Mouse (Mus musculus) T-helper 17 cell (primary cell): ENCODE data around the gene Cenpp.

Experiments used
- in situ Hi-C, 2 experiments: fragments of 300-600 bp; cut with MboI, MseI; formaldehyde crosslinking; loops; 1 replicate in 1 of 2; 2 replicates in 1 of 2; pipeline ENCODE4 v1.15.1; 2025; ENCODE audit warnings: high pct_unique_total_duplicates in 2 of 2

Gene Cenpp

DNA sequence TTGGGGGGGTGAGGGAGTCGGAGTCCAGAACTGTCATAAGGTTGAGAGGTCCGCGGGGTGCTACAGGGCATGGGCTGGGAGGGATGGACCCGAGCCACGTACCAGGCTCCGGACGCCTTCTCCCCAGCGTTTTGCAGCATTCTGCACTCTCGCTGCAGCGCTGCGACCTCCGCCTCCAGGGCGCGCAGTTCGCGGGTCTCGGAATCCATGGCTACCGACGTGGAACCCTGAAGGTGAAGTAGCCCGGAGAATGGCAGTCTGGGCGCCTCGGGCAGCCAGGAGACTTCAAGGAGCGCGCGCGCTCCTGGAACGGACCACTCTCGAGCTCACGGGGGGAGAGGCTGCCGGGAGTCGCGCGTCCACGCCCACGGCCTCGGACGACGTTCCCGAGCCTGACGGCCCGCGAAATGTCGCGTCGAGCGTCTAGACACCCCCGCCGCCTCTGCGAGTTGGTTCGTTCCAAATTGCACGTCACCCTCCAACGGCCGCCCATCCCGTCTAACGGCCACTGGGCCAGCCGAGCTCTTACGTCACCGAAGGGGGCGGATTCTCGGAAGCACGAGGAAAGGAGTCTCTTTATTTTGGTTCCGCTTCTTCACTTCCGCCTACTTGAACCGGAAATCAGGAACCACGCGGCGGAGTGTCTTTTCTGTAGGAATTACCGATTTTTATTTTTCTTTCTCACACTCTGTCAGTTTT is at the start of gene Cenpp, which contains the start of gene Nol8:
Gene Cenpp (minus strand): TSS at position 305 of the 699 bp plus-strand sequence.
Gene Nol8 (plus strand): TSS at position 598 of the 699 bp plus-strand sequence.
- in situ Hi-C loops, result loop anchor here in 1 of 2 experiments (25.0 kb wide), 1 partner anchor 1140 kb away; the partner anchor contains the start of genes A830005F24Rik and Zfp169

DNA sequence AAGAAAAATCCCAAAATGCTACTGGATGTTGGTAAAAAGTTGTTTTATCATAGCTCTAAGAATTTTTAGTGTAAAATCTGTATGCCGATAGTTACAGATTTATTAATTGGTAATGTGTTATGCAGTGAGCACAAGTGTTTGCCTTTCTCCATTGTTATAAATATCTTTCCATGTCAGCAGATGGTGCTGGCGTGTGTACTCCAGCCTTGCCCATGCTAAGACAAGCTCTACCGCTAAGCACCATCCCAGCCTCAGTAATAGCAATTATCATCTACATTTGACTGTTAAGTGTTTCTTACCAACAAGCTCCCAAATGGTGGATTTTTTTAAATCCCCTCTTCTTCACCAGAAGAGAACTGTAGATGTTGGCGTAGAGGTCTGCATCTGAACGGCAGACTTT is 38.5 kb upstream of the Cenpp start:
- in situ Hi-C loops, result no loop called here

GRCm38 (mm10) chr13:49684266-49684665 is 31.7 kb upstream of the Cenpp start:
- in situ Hi-C loops, result no loop called here

- in situ Hi-C loops, result no loop called here
Measured at GRCm38 (mm10) chr13:49682233-49682846, 29.8 kb upstream of the Cenpp start.

GRCm38 (mm10) chr13:49681351-49682232 is 29.0 kb upstream of the Cenpp start, which contains the start of gene Iars:
Gene Iars, plus strand, starts transcription at chr13:49682100.
- in situ Hi-C loops, result no loop called here

- in situ Hi-C loops, result no loop called here
Measured at GRCm38 (mm10) chr13:49677793-49678192, 25.2 kb upstream of the Cenpp start.

GRCm38 (mm10) chr13:49653180-49653541 is 576 bp upstream of the Cenpp start:
- in situ Hi-C loops, result loop anchor here in 1 of 2 experiments (25.0 kb wide), 1 partner anchor 1141 kb away; the partner anchor contains the start of genes A830005F24Rik and Zfp169

GRCm38 (mm10) chr13:49651781-49652351 is 719 bp downstream of the Cenpp start:
- in situ Hi-C loops, result loop anchor here in 1 of 2 experiments (25.0 kb wide), 1 partner anchor 1140 kb away; the partner anchor contains the start of genes A830005F24Rik and Zfp169

DNA sequence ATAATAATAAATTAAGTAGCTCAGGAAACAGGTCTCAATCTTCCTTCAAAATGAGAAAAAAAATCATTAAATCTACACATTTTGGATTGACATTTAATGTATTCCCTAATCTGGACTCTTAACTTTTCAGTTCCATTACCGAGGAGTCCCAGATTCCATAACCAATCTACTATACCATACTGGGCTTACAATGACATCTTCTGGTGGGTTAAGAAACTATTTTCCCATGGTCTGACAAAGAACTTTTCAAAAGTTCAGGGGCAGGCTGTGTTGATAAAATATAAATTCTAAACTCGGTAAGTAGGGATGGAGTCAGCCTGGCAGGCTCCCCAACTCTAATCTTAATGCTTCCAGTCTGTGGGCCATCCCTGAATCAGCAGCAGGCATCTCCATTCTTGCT is 1.4 kb downstream of the Cenpp start:
- in situ Hi-C loops, result loop anchor here in 1 of 2 experiments (25.0 kb wide), 1 partner anchor 1139 kb away; the partner anchor contains the start of genes A830005F24Rik and Zfp169

DNA sequence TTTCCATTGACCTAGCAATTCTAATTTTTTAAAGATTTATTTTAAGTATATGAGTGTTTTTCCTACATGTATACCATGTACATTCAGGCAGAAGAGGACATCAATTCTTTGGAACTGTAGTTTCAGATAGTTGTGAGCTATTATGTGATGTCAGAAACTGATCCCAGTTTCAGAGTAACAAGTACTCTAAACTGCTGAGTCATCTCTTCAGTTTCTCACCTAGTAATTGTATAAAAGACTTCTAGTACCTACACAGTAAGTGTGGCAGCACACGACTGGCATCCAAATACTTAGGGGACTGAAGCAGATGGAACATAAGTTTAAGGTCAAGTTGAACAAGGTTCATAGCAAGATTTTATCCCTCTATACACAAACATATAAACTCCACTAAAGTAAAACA is 6.6 kb downstream of the Cenpp start:
- in situ Hi-C loops, result no loop called here

DNA sequence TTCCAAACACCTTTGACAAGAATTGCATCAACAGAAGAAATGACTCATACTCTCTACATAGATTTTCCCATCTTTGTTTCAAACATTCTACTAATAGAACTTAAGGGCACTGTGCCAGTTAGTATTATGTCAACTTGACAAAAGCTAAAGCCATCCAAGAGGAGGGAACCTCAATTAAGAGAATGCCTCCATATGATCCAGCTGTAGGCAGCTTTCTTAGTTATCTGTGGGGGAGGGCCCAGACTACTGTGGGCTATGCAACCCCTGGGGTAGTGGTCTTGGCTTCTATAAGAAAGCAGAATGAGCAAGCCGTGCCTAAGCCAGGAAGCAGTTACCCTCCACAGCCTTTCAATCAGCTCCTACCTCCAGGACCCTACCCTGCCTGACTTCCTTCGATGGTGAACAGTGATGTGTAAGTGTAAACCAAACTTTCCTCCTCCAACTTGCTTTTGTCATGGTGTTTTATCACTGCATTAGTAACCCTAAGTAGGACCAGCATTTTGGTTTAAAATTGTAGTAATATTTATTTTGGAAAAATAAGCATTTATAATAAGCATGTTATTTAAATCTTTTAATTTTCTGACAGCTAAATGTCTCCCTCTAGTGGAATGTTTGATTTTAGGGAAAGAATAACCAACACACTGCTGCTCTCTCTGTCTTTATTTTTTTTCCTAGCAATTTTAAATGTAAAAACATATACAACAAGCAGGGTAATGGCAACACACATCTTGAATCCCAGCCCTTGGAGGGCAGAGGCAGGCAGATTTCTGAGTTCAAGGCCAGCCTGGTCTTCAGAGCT is 7.7 kb downstream of the Cenpp start:
- in situ Hi-C loops, result loop anchor here (5.0 kb wide), 2 partner anchors 193 to 198 kb away; no protein-coding TSS in a partner anchor

- in situ Hi-C loops, result loop anchor here (5.0 kb wide), 2 partner anchors 192 to 197 kb away; no protein-coding TSS in a partner anchor
Measured at GRCm38 (mm10) chr13:49643669-49644362, 8.8 kb downstream of the Cenpp start.

GRCm38 (mm10) chr13:49642650-49643049 is 9.9 kb downstream of the Cenpp start:
- in situ Hi-C loops, result loop anchor here (5.0 kb wide), 2 partner anchors 190 to 195 kb away; no protein-coding TSS in a partner anchor

DNA sequence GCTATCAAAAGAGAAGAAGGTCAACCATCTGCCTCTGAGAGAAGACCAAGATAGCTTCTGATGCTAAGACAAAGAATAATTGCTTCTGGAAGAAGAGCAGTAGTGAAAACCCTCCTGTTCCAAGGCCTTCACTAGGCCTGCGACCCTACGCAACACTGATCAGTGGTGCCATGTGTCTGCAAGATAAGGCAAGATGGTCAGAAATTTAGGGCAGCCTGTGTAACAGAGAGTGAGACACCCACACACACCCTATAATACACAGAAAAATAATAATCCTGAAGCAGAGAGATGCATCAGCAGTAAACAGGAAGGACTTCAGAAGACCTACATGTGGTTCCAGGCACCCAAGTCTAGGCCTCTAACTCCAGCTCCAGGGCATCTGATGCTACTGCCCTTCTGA is 12.6 kb downstream of the Cenpp start:
- in situ Hi-C loops, result loop anchor here (5.0 kb wide), 2 partner anchors 188 to 193 kb away; no protein-coding TSS in a partner anchor

- in situ Hi-C loops, result loop anchor here in 1 of 2 experiments (5.0 kb wide), 1 partner anchor 92 kb away; no protein-coding TSS in a partner anchor
Measured at GRCm38 (mm10) chr13:49629076-49629475, 23.5 kb downstream of the Cenpp start.

DNA sequence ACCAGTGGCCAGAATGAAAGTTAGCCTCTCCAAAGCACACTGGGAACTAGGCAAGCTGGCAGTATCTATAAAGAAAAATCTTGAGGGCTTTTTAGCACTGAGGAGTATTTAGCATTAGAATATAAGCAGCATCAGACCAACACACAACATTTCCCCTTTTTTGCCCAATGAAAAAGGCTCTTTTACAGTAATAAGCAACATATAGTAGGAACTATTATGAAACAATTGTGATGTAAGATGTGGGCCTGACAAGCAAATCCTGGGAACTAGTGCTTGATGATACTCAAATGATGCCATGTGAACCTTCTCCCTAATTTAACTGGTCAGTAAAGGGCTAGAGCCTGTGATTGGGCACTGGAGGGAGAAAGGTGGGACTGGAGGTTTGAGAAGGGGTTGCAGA is 24.4 kb downstream of the Cenpp start:
- in situ Hi-C loops, result loop anchor here in 1 of 2 experiments (5.0 kb wide), 1 partner anchor 91 kb away; no protein-coding TSS in a partner anchor

DNA sequence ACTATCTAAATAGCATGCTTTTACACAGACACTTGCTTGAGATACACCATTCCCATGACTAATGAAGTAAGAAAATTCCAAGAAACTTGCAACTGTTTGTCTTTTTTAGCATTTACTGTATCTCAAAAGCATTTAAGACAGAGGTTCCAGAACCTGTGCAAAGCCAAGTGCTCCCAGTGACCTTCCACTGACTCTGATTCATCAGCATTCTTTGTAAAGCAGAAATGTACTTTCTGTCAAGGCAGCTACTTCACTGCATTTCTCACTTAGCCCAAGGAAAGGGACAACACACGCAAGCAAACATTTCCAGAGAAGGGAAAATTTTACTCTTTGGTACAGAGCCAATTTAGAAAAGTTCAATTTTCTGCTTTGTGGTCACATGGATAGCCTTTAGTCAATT is 29.4 kb downstream of the Cenpp start:
- in situ Hi-C loops, result no loop called here

DNA sequence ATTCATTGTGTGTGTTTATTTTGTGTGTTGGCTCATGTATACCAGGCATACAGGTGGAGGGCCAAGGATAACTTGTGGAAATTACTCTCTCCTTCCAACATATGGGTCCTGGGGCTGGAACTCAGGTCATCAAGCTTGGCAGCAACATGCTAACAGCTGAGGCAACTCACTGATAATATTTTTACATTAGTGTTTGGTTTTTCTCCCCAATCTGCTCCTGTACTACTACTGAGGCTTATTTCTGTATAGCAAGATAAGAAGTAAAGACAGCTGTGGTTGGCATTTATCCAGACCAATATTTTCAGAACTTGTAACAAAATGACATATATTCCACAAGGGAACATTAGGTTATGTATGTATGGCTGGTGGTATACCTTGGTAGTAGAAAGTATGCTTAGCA is 34.2 kb downstream of the Cenpp start:
- in situ Hi-C loops, result no loop called here

DNA sequence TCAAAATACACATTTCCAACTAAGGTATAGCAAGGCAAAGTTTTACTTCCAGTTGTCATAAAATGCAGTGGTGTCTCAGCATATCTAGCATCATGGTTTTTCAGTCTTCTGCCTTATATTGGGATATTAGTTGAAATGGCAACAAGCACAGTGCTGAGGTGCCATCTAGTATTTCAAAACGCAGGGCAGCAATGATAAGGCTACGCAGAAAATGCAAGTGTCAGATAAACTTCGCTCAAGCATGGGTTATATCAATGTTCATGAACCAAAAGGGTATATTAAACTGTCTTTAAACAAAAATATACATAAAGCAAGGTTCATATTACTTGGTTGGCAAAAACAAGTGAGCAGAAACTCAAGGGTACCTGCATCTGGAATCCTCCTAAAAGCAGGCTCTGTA is 35.6 kb downstream of the Cenpp start:
- in situ Hi-C loops, result no loop called here
